Mouse (Mus musculus) stomach, postnatal 0 days (tissue): ENCODE measurements around the gene Samm50. TPM values are rescaled to one million over a fixed set of nuclear protein-coding genes. Genes with fewer than 3 reads are reported as not detected.
A peak's percentile ranks its signal among the peaks of the same experiment; 100 is the strongest.

Source experiments
- ATAC-seq: fragments of 200-750 bp; cut with Nextera tagmentation; 2 replicates; pipeline ENCODE4 v1.8.0; 2017; ENCODE audit not compliant: low FRiP score, low TSS enrichment
- DNase-seq: peaks from one replicate; pipeline ENCODE4 v3.0.0-alpha.2; 2016; ENCODE audit warnings: low spot score
- H3K27ac ChIP-seq: fragments of 300-500 bp; sonication (generic); replicated peaks from 2 replicates; pipeline ENCODE4 v1.5.1; 2014; ENCODE audit warnings: mild to moderate bottlenecking, control low read depth
- H3K27me3 ChIP-seq: fragments of 300-500 bp; sonication (generic); 2 replicates; pipeline ENCODE4 v1.6.1; 2014; ENCODE audit warnings: low read length; ENCODE audit not compliant: control insufficient read depth, insufficient read depth
- H3K36me3 ChIP-seq: fragments of 300-500 bp; sonication (generic); 2 replicates; pipeline ENCODE4 v1.6.1; 2014; ENCODE audit warnings: low read length, mixed read lengths; ENCODE audit not compliant: control insufficient read depth, insufficient read depth
- H3K4me1 ChIP-seq: fragments of 300-500 bp; sonication (generic); replicated peaks from 2 replicates; pipeline ENCODE4 v1.6.1; 2014; ENCODE audit warnings: antibody characterized with exemption; ENCODE audit not compliant: control insufficient read depth, insufficient read depth
- H3K4me2 ChIP-seq: fragments of 300-500 bp; sonication (generic); replicated peaks from 2 replicates; pipeline ENCODE4 v1.6.1; 2014; ENCODE audit warnings: low read depth, mild to moderate bottlenecking, control low read depth, moderate library complexity
- H3K4me3 ChIP-seq: fragments of 300-500 bp; sonication (generic); 2 replicates; pipeline ENCODE4 v1.5.1; 2014; ENCODE audit warnings: low read depth, low read length, control low read depth
- H3K9ac ChIP-seq: fragments of 300-500 bp; sonication (generic); 2 replicates; pipeline ENCODE4 v1.6.1; 2014; ENCODE audit warnings: mild to moderate bottlenecking, low read length, control low read depth, mixed read lengths
- H3K9me3 ChIP-seq: fragments of 300-500 bp; sonication (generic); 2 replicates; pipeline ENCODE4 v1.6.1; 2016; ENCODE audit warnings: low read length; ENCODE audit not compliant: control insufficient read depth
- CTCF ChIP-seq: IDR thresholded peaks from 2 replicates; pipeline ENCODE4 v1.5.1; 2016; ENCODE audit warnings: antibody characterized with exemption, low read depth, mild to moderate bottlenecking, moderate library complexity
- EP300 ChIP-seq: optimal IDR thresholded peaks from 2 replicates; pipeline ENCODE3; 2016; ENCODE audit warnings: antibody characterized with exemption
- WGBS: fragments of 180-500 bp; shearing (Covaris S2); extraction: QIAGEN DNeasy Blood & Tissue Kit; methylation state at CpG from one replicate; pipeline ENCODE4 v1.1.7; 2014; 5-methylcytosine and 5-hydroxymethylcytosine counted together
- polyA plus RNA-seq: library from polyadenylated mRNA; unstranded; fragments of >200 nt; fragmentation: Nextera tagmentation; extraction: Ambion mirVana; gene quantifications from 2 replicates; pipeline ENCODE4 v1.2.1, GENCODE M21; 2015

Gene Samm50
- polyA plus RNA-seq, 1 experiment from 2014 or later, result 92.3 TPM

- TF ChIP-seq CTCF, result no peak
- TF ChIP-seq EP300, result no peak
- H3K36me3 ChIP-seq, result no peaks in the 10 kb centered on the region
- H3K9ac ChIP-seq, result no peak overlapping the region
- H3K4me1 ChIP-seq, result no peaks in the 10 kb centered on the region
- no peak overlapping the region for H3K27ac ChIP-seq
- H3K9me3 ChIP-seq, result no peaks in the 10 kb centered on the region
- 40% methylated on average over 4 of the region's 4 CpGs for WGBS
- no peak overlapping the region for H3K4me2 ChIP-seq
- no peaks in the 10 kb centered on the region for H3K27me3 ChIP-seq
- no peak overlapping the region for H3K4me3 ChIP-seq
- DNase-seq (no peak), ATAC-seq (no peak)
Observed at GRCm38 (mm10) chr15:84186196-84186595, 5.8 kb upstream of the Samm50 start.

- WGBS, result 64% methylated on average over 2 of the region's 2 CpGs
- Histone ChIP-seq H3K36me3 (no peaks in the 10 kb centered on the region), H3K27ac (no peak overlapping the region), H3K4me3 (no peak overlapping the region), H3K9me3 (no peaks in the 10 kb centered on the region), H3K9ac (no peak overlapping the region), H3K4me2 (no peak overlapping the region), H3K27me3 (no peaks in the 10 kb centered on the region), H3K4me1 (no peaks in the 10 kb centered on the region)
- DNase-seq (no peak), ATAC-seq (no peak)
- TF ChIP-seq EP300 (no peak), CTCF (no peak)
Observed at GRCm38 (mm10) chr15:84188887-84189530, 3.0 kb upstream of the Samm50 start.

GRCm38 (mm10) chr15:84189881-84190280 is 2.2 kb upstream of the Samm50 start:
- DNase-seq (peak; percentile 26), ATAC-seq (peak; percentile 27; the same call in 1 of the 2 replicates)
- no peaks in the 10 kb centered on the region for H3K27me3 ChIP-seq
- H3K9ac ChIP-seq, result no peak overlapping the region
- H3K9me3 ChIP-seq, result no peaks in the 10 kb centered on the region
- TF ChIP-seq CTCF (no peak), EP300 (no peak)
- no peak overlapping the region for H3K4me2 ChIP-seq
- no peak overlapping the region for H3K27ac ChIP-seq
- WGBS, result 36% methylated on average over 3 of the region's 3 CpGs
- no peak overlapping the region for H3K4me3 ChIP-seq
- H3K4me1 ChIP-seq, result no peaks in the 10 kb centered on the region
- H3K36me3 ChIP-seq, result no peaks in the 10 kb centered on the region

DNA sequence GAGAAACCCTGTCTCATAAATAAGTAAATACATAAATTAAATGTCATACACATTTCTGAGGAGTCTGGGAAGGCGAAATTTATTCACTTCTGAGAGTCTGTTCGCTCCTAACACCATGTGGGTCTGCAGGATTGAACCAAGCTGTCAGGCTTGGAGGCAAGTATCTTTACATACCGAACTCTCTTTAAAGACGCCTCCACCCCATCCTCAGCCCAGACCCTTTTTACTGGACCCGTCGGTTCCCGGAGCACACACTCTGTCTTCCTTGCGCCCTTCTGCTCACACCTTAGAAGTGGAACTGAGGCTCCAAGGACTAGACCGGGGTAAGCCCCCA is 350 bp upstream of the Samm50 start:
- no peaks in the 10 kb centered on the region for H3K27me3 ChIP-seq
- no peak for ATAC-seq
- no peak for TF ChIP-seq CTCF
- no peak for TF ChIP-seq EP300

DNA sequence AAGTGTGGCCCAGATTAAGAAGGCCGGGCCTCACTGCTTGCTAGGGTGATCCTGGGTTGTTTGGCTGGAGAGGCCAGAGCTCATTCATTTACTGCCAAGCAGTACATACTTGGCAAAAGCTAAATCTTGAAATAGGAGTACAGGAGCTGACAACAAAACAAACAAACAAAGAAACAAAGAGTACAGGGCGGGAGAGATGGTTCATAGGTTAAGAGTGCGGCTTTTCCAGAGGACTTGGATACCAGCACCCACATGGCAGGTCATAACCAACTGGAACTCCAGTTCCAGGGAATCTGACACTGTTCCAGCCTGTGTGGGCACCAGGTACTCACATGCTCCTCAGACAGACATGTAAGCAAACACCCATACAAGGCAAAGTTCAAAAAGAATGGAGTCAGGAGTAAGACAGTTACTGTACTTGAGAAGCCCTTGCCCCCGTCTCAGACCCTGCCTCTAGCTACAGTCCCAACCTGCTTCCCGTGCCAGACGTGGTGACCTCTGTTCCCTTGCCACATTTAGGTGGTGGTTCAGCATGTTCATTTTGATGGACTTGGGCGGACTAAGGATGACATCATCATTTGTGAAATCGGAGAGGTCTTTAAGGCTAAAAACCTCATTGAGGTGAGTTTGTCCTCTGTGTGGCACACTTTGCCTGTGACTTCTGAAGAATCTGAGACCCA is 4.6 kb downstream of the Samm50 start:
- Histone ChIP-seq H3K36me3 (peaks cover 17% of the 10 kb centered on the region; the same call in 1 of the 2 replicates), H3K27ac (no peak overlapping the region), H3K4me1 (no peaks in the 10 kb centered on the region), H3K9me3 (no peaks in the 10 kb centered on the region), H3K27me3 (no peaks in the 10 kb centered on the region), H3K4me2 (no peak overlapping the region), H3K9ac (no peak overlapping the region), H3K4me3 (no peak overlapping the region)
- WGBS, result 77% methylated on average over 8 of the region's 8 CpGs
- DNase-seq, result no peak
- no peak for ATAC-seq
- TF ChIP-seq EP300, result no peak
- TF ChIP-seq CTCF, result no peak

More for the DNA sequence above, 350 bp upstream of the Samm50 start:
- Histone ChIP-seq H3K9ac (peak overlapping the region; percentile 80), H3K4me3 (peak overlapping the region; percentile 81), H3K4me1 (no peaks in the 10 kb centered on the region), H3K27ac (peak overlapping the region; percentile 94), H3K4me2 (peak overlapping the region; percentile 77), H3K36me3 (0 out of 2 replicates have a peak, but pooled peaks cover 5% of the 10 kb centered on the region), H3K9me3 (no peaks in the 10 kb centered on the region)
- DNase-seq, result no peak
- whole genome bisulfite sequencing, result 4% methylated on average over 9 of the region's 9 CpGs

- no peak for TF ChIP-seq EP300
- TF ChIP-seq CTCF, result no peak
- Histone ChIP-seq H3K36me3 (peaks cover 13% of the 10 kb centered on the region), H3K27ac (no peak overlapping the region), H3K9me3 (no peaks in the 10 kb centered on the region), H3K27me3 (no peaks in the 10 kb centered on the region), H3K4me3 (no peak overlapping the region), H3K9ac (no peak overlapping the region), H3K4me2 (no peak overlapping the region), H3K4me1 (no peaks in the 10 kb centered on the region)
- no peak for ATAC-seq
- no peak for DNase-seq
- WGBS, result 98% methylated on average over 4 of the region's 4 CpGs
Observed at GRCm38 (mm10) chr15:84207327-84207726, 15.3 kb downstream of the Samm50 start.
